Mouse (Mus musculus): ENCODE results near the gene Cenpq. TPM values are rescaled to one million over a fixed set of nuclear protein-coding genes. Genes with fewer than 3 reads are reported as not detected.
A peak's percentile ranks its signal among the peaks of the same experiment; 100 is the strongest.

Gene Cenpq
- total RNA-seq (2014; rRNA removed) (6.9 and 7.6 TPM in 2 replicates), polyA plus RNA-seq (2015; fragmentation: Nextera tagmentation; extraction: Ambion mirVana) (10.7 and 11.8 TPM in 2 replicates)

DNA sequence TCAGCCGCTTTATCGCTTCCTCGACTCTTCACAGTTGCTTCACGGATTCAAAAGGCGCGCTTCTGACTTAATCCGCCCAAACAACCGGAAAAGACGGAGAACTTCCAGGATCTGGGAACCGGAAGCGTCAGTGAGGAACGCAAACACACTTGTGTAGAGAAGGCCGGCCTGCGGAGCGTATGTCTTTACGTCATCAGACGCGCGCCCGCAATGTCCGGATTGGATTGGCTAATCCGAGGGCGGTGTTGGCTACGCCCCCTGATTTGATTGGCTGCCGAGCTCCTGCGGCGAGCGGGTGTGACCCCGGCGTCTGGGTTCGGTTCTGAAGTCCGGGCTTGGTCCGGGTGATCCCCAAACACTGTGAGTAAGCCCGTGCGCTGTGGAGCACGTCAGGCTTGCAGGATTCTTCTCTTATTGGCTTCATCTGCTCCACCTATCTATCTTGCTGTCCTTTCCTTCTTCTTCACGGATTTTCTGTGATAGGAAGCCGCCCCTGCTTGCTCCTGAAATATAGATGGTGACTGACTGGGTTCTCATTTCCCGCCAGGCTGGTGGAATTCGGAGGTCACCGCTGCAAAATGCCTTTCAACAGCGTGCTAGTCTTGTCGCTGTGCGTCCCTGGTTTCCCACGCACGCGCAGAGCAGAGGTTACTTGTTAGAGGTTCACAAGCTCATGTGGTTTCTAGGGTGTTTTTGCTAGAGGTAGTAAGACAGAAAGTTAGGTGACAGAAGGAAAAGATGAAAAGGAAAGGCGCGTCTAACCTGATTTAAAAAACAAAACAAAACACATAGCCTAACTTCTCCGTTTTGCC is at the start of gene Cenpq, which contains the start of gene Mut:
TSS of gene Cenpq (minus strand) at position 628 of the 812 bp plus-strand sequence.
TSS of gene Mut (plus strand) at position 266 of the 812 bp plus-strand sequence.
- H3K4me2 ChIP-seq (ENCODE audit: low read depth): peak within 1 kb of the TSS; percentile 77
- H3K9me3 ChIP-seq (ENCODE audit: low read length): no peaks in the 10 kb centered on the region
- peak within 1 kb of the TSS; percentile 75 for H3K9ac ChIP-seq
- TF ChIP-seq CTCF (IDR thresholded peaks at IDR 0.05; ENCODE audit: low read depth): no peak
- 0 out of 2 replicates have a peak, but pooled peaks cover 3% of the 10 kb centered on the region for H3K36me3 ChIP-seq (ENCODE audit: insufficient read depth)
- peak; percentile 99 for DNase-seq
- peaks cover 6% of the 10 kb centered on the region for H3K4me1 ChIP-seq (ENCODE audit: insufficient read depth)
- peak; percentile 100 for ATAC-seq
- H3K27me3 ChIP-seq (ENCODE audit: insufficient read depth, low read length): no peaks in the 10 kb centered on the region
- H3K27ac ChIP-seq (ENCODE audit: low read depth, low read length): peak within 1 kb of the TSS; percentile 97
- peak within 1 kb of the TSS; percentile 85 for H3K4me3 ChIP-seq (ENCODE audit: low read depth, low read length)
- WGBS: under 1% methylated on average over 50 of the region's 50 CpGs

DNA sequence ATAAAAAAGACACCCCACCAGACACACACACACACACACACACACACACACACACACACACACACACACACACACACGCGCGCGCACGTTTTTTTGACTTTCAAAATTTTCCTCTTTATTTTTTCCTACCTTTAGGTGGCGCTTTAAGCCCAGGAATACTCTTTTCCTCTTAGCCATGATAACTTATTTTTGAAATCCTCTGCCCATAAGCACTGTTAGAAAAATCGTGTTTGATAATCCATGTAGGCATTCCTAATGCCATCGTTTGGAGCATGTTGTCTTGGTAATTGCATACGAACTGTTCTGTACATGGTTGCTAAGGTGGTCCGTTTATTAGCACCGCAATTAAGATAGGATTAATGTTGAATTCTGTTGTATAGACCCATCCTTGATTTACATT is 43.1 kb upstream of the Cenpq start:
- H3K27me3 ChIP-seq (ENCODE audit: insufficient read depth, low read length): no peaks in the 10 kb centered on the region
- ATAC-seq: peak; percentile 69
- peak; percentile 74 for DNase-seq
- H3K9me3 ChIP-seq (ENCODE audit: low read length): no peaks in the 10 kb centered on the region
- no peak overlapping the region for H3K9ac ChIP-seq
- H3K4me3 ChIP-seq (ENCODE audit: low read depth, low read length): no peak overlapping the region
- no peaks in the 10 kb centered on the region for H3K4me1 ChIP-seq (ENCODE audit: insufficient read depth)
- H3K4me2 ChIP-seq (ENCODE audit: low read depth): no peak overlapping the region
- 54% methylated on average over 11 of the region's 11 CpGs for WGBS
- no peak overlapping the region for H3K27ac ChIP-seq (ENCODE audit: low read depth, low read length)
- peak; percentile 66 for TF ChIP-seq CTCF (IDR thresholded peaks at IDR 0.05; ENCODE audit: low read depth)
- no peaks in the 10 kb centered on the region for H3K36me3 ChIP-seq (ENCODE audit: insufficient read depth)

DNA sequence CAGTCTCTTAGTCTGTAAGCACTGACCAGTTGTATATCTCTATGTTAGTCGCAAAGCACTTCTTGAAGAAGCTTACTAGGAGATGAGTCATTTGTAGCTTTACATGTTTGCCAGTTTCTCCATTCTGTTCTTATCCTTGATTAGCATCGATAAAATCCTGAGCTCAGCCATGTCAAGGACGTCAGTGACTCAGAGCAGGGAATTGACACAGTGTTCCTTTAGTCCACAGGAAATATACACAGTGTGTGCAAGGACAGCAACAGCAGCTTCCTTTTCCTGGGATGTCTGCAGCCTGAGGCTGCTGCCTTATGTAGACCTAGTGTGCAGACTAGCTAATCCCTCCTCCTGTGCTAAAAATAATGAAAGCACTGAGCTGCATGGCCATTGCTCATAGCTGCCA is 13.7 kb upstream of the Cenpq start:
- DNase-seq (no peak), ATAC-seq (no peak)
- Histone ChIP-seq H3K4me1 (ENCODE audit: insufficient read depth) (no peaks in the 10 kb centered on the region), H3K9ac (no peak overlapping the region), H3K27ac (ENCODE audit: low read depth, low read length) (no peak overlapping the region), H3K36me3 (ENCODE audit: insufficient read depth) (peaks cover 29% of the 10 kb centered on the region; the same call in 1 of the 2 replicates), H3K9me3 (ENCODE audit: low read length) (no peaks in the 10 kb centered on the region), H3K27me3 (ENCODE audit: insufficient read depth, low read length) (no peaks in the 10 kb centered on the region), H3K4me2 (ENCODE audit: low read depth) (no peak overlapping the region), H3K4me3 (ENCODE audit: low read depth, low read length) (no peak overlapping the region)
- TF ChIP-seq CTCF (IDR thresholded peaks at IDR 0.05; ENCODE audit: low read depth): no peak
- 90% methylated on average over 3 of the region's 3 CpGs for WGBS

DNA sequence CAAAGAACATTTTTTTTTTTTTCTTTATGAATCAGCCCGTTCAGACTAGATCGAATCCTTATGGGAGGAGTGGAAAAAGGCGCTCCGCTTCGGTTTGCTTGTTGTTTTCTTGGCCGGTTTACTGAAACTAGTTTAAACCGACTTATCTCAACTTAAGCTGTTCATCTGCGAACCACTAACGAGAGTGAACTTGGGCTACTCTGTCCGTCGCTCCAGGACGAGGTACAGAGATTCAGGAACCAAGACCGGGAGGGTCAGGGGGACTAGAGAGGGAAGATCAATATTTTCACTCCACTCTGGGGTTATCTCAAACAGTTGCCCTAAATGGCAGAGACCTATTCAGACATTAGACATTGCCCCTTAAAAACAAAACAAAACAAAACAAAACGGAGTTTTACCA is 862 bp downstream of the Cenpq start:
- ATAC-seq (peak; percentile 0; the same call in 1 of the 2 replicates), DNase-seq (no peak)
- 0 out of 2 replicates have a peak, but pooled peaks cover 3% of the 10 kb centered on the region for H3K36me3 ChIP-seq (ENCODE audit: insufficient read depth)
- H3K9me3 ChIP-seq (ENCODE audit: low read length): no peaks in the 10 kb centered on the region
- peak overlapping the region; percentile 75 for H3K9ac ChIP-seq
- no peaks in the 10 kb centered on the region for H3K27me3 ChIP-seq (ENCODE audit: insufficient read depth, low read length)
- peak overlapping the region; percentile 77 for H3K4me2 ChIP-seq (ENCODE audit: low read depth)
- H3K27ac ChIP-seq (ENCODE audit: low read depth, low read length): 0 out of 2 replicates have a peak overlapping the region, but pooled peaks have one; percentile 21
- peaks cover 6% of the 10 kb centered on the region for H3K4me1 ChIP-seq (ENCODE audit: insufficient read depth)
- peak overlapping the region; percentile 85 for H3K4me3 ChIP-seq (ENCODE audit: low read depth, low read length)
- TF ChIP-seq CTCF (IDR thresholded peaks at IDR 0.05; ENCODE audit: low read depth): no peak
- under 1% methylated on average over 14 of the region's 14 CpGs for WGBS

DNA sequence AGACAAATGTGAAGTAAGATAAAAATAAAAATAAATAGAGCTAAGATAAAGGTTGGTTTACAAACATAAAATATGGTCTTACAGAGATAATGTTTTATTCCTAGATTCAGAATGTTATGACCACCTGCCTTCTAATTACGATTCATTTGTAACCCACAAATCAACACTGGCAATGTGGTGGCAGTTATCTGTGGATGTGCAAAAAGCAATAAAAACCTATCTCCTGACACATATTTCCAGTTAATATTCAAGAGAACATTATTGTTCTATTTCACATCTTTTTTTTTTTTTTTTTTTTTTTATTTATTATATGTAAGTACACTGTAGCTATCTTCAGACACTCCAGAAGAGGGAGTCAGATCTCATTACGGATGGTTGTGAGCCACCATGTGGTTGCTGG is 19.3 kb downstream of the Cenpq start:
- Histone ChIP-seq H3K9ac (no peak overlapping the region), H3K27me3 (ENCODE audit: insufficient read depth, low read length) (no peaks in the 10 kb centered on the region), H3K27ac (ENCODE audit: low read depth, low read length) (no peak overlapping the region), H3K4me1 (ENCODE audit: insufficient read depth) (no peaks in the 10 kb centered on the region), H3K4me3 (ENCODE audit: low read depth, low read length) (no peak overlapping the region), H3K36me3 (ENCODE audit: insufficient read depth) (no peaks in the 10 kb centered on the region), H3K9me3 (ENCODE audit: low read length) (no peaks in the 10 kb centered on the region), H3K4me2 (ENCODE audit: low read depth) (no peak overlapping the region)
- ATAC-seq (no peak), DNase-seq (no peak)
- 95% methylated on average over 1 of the region's 2 CpGs for WGBS
- no peak for TF ChIP-seq CTCF (IDR thresholded peaks at IDR 0.05; ENCODE audit: low read depth)

DNA sequence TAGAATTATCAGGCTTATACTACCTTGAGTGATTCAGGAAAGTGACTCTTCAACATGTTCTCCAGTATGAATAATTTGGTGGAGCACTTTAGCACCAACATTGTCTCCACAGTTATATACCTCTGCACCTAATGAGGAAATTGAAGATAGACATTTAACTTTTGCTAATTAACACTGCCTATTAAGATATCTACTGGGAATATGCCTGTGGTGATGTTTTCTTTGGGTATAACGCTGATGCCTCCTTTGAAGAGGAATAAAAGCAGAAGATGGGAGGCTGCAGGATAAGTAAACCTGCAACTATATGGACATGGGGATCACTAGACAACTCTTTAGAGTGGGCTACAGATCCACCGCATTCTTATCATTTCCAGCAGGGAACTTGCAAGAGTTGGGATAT is 20.6 kb downstream of the Cenpq start, which contains the start of gene Glyatl3:
TSS of gene Glyatl3 (minus strand) at position 101 of the 400 bp plus-strand sequence.
- no peak for TF ChIP-seq CTCF (IDR thresholded peaks at IDR 0.05; ENCODE audit: low read depth)
- no peak within 1 kb of the TSS for H3K9ac ChIP-seq
- no peak for ATAC-seq
- H3K9me3 ChIP-seq (ENCODE audit: low read length): no peaks in the 10 kb centered on the region
- H3K4me1 ChIP-seq (ENCODE audit: insufficient read depth): no peaks in the 10 kb centered on the region
- no peak within 1 kb of the TSS for H3K4me3 ChIP-seq (ENCODE audit: low read depth, low read length)
- DNase-seq: no peak
- H3K27me3 ChIP-seq (ENCODE audit: insufficient read depth, low read length): no peaks in the 10 kb centered on the region
- H3K36me3 ChIP-seq (ENCODE audit: insufficient read depth): no peaks in the 10 kb centered on the region
- H3K27ac ChIP-seq (ENCODE audit: low read depth, low read length): no peak within 1 kb of the TSS
- 98% methylated on average over 2 of the region's 2 CpGs for WGBS
- no peak within 1 kb of the TSS for H3K4me2 ChIP-seq (ENCODE audit: low read depth)

DNA sequence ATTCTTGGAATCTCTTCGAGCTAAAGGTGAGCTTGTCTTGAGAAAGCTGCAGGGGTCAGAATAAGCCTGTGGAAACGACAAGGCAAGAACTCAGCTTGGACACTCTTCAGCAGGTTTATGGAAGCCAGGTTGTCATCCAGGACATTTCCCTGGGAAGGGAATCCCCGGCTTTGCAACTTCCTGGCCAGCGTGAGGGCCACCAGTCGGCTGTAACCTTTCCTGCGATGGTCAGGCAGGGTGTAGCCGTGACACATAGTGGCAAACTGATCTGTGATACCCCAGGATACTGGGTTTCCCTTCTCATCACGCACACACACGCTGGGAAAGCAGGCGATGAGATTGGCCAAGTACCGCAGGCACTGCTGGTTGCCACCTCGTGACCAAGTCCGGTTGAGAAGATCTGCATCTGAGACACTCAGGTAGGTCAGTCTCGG is 30.1 kb downstream of the Cenpq start:
- H3K9ac ChIP-seq: no peak overlapping the region
- 0 out of 2 replicates have a peak overlapping the region, but pooled peaks have one; percentile 5 for H3K4me3 ChIP-seq (ENCODE audit: low read depth, low read length)
- no peak for ATAC-seq
- no peak overlapping the region for H3K27ac ChIP-seq (ENCODE audit: low read depth, low read length)
- H3K4me1 ChIP-seq (ENCODE audit: insufficient read depth): no peaks in the 10 kb centered on the region
- H3K4me2 ChIP-seq (ENCODE audit: low read depth): peak overlapping the region; percentile 21; the same call in 1 of the 2 replicates
- H3K36me3 ChIP-seq (ENCODE audit: insufficient read depth): no peaks in the 10 kb centered on the region
- no peaks in the 10 kb centered on the region for H3K27me3 ChIP-seq (ENCODE audit: insufficient read depth, low read length)
- 11% methylated on average over 14 of the region's 14 CpGs for WGBS
- no peak for TF ChIP-seq CTCF (IDR thresholded peaks at IDR 0.05; ENCODE audit: low read depth)
- H3K9me3 ChIP-seq (ENCODE audit: low read length): no peaks in the 10 kb centered on the region
- DNase-seq: no peak

All from forebrain, postnatal 0 days (tissue).